Mouse (Mus musculus) c-Kit-positive CD71-positive TER-119-negative erythroid progenitor cells, embryonic 14.5 days (primary cell): ENCODE data around the gene Zfp316.

Experiments
- DNase-seq: peaks from one replicate; pipeline ENCODE4 v3.0.0-alpha.2; 2013; ENCODE audit warnings: low read depth

Gene Zfp316

DNA sequence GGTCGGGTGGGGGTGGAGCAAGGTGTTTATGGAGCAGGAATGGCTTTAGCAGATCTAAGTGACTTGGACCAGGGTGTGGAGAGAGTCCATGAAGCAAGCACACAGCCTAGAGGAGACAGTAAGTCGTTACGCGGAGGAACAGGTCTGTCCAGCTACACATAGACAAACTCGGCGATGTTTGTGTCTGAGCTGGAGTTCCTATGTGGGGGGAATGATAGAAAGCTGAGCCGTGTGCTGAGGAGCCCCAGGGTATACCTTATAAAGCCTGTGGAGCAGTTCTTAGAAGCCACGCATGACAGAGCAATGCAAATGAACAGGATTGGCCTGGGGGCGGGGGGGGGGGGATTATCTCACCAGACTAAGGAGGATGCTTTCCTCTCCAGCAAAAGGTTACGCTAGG, 9.4 kb upstream of the Zfp316 start:
- no peak for DNase-seq

DNA sequence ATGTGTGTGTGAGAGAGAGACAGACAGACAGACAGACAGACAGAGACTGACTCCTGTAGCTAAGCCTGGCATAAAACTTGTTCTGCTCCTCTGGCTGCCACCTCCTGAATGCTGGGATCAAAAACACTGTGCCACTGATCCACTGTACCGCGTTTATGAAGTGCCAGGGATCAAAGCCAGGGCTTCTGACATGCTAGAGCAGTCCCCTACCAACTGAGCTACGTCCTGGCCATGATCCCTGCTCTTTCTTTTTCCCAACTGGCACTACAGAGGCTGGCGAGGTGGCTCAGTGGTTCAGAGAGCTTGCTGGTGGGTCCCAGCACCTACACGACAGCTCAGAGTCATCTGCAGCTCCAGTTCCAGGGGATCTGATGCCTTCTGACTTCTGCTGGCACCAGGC, 5.9 kb upstream of the Zfp316 start:
- DNase-seq = no peak

- DNase-seq = no peak
Observed at GRCm38 (mm10) chr5:143272540-143273330, 2.9 kb upstream of the Zfp316 start.

GRCm38 (mm10) chr5:143272108-143272507, 2.3 kb upstream of the Zfp316 start:
- DNase-seq = no peak

GRCm38 (mm10) chr5:143271642-143272041, 1.8 kb upstream of the Zfp316 start:
- DNase-seq = no peak

DNA sequence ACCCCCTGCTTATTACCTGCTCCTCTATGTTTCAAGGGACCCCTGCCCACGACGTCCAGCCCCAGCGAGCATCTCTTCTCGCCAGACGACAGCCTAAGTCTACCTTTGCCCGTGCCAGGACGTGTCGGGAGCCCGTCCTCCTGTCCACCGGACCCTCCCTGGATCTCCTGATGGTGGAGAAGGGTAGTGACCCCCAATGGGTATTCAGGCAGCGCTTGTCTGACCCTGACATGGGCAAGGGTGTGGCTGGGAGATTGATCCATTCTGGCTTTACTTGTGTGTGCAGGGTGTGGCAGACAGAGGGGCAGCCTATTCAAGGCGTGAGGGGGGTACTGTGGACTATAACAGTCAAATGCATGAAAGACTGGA, 313 bp upstream of the Zfp316 start:
- DNase-seq = no peak

- no peak for DNase-seq
Observed at GRCm38 (mm10) chr5:143268985-143269362, 848 bp downstream of the Zfp316 start.

DNA sequence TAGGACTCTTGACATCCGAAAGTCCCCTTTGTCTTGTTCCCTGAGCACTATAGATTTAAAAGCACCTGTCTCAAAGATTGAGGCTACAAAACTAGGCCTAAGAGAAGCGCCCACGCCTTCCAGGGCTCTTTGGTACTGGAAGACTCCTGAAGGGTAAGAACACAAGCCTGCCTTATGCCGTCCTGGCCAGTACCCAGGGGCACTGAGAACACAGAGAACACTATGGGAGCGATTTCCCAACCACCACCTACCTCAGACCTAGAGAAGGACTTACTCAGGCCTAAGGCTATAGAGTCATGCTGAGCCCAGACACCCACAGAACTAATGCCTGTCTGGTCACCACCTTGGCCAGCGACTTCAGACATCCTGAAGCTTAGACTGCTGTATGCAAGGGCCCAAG, 3.0 kb downstream of the Zfp316 start:
- no peak for DNase-seq

GRCm38 (mm10) chr5:143265409-143265808, 4.4 kb downstream of the Zfp316 start:
- DNase-seq = no peak

- DNase-seq = no peak
Observed at GRCm38 (mm10) chr5:143264689-143265088, 5.1 kb downstream of the Zfp316 start.

GRCm38 (mm10) chr5:143261636-143262035, 8.2 kb downstream of the Zfp316 start:
- DNase-seq = no peak

DNA sequence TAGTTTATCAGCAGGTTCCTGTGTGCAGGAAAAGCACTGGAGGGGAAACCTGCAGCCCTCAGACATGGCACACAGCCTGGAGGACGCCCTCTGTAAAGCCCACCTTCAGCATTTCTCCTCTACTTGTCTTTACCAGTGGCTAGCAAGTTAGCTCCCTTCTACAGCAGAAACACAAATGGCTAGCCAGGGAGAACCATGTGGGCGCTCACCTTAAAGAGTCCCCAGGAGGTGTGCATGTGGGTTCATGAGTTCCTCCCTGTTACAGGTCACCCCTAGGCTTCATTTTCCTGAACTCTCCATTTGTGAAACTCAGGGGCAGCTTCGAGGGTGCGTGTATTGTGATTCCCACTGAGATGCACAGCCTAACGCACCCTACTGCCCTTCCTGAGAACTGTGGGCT, 14.0 kb downstream of the Zfp316 start:
- no peak for DNase-seq

GRCm38 (mm10) chr5:143255131-143255519, 14.7 kb downstream of the Zfp316 start:
- no peak for DNase-seq

- DNase-seq = no peak
Observed at GRCm38 (mm10) chr5:143254487-143255130, 15.2 kb downstream of the Zfp316 start.

- no peak for DNase-seq
Observed at GRCm38 (mm10) chr5:143253881-143254486, 15.8 kb downstream of the Zfp316 start.

DNA sequence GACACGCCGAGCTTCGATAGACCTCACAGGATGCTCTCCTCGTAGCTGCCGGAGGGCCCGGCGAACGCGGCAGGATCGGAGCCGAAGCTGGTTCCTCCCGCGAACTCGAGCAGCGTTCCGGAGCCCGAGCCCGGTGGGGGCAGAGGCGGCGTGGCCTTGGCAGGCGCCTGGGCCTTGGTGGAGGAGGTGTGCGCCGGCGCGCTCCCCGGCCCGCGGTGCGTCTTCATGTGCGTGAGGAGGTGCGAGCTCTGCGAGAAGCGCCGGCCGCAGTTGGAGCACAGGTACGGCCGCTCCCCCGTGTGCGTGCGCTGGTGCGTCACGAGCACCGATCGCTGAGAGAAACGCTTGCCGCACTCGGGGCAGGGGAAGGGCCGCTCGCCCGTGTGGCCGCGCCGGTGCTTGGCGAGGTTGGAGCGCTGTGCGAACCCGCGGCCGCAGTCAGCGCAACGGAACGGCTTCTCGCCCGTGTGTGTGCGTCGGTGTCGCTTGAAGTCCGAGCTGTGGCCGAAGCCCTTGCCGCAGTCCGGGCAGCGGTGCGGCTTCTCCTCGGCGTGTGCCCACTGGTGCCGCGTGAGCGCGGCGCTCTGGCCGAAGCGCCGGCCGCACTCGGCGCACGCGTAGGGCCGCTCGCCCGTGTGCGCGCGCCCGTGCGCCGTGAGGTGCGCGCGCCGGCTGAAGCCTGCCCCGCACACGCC, 16.5 kb downstream of the Zfp316 start:
- no peak for DNase-seq

DNA sequence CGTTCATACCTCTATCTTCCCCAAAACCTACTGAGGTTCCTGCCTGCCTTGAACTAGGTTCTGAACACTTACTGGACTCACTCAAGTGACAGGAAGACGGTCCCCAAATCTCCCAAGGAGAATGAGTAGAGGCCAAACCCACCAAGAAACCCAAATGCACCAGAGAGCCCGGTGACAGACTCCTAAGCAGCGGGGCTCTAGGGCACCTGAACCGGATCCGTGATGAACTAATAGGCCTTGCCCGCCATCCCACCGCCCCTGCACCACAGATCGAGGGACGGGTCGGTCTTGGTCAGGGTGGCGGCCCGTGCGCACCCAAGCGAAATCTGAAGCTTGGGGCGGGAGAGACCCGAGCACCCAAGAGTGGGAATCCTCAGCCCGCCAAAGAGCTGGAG, 17.0 kb downstream of the Zfp316 start:
- DNase-seq = no peak

- DNase-seq = no peak
Observed at GRCm38 (mm10) chr5:143252039-143252438, 17.8 kb downstream of the Zfp316 start.

GRCm38 (mm10) chr5:143244926-143245325, 24.9 kb downstream of the Zfp316 start:
- no peak for DNase-seq

DNA sequence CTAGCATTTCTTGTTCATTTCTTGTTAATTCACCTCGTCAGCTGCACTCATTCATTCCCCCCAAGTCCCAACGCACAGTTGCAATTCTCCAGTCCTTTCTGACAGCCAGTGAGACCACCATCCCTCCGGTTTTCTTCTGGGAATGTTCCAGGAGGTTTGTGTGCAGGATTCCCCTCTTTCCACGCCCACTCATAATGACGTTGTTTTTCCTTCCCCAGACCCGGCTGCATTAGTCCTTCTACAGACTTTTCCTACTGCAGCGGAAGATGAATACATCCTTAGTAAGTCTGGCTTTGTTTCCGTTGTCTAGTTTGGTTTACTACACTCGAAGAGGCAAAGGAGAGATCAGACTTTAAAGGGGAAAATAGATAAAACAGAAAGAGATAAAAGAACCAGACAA, 33.8 kb downstream of the Zfp316 start:
- DNase-seq = no peak

- peak; percentile 70 for DNase-seq
Observed at GRCm38 (mm10) chr5:143235028-143235693, 34.7 kb downstream of the Zfp316 start, which contains the start of gene Zfp12. TSS of gene Zfp12 (plus strand) at chr5:143235163.

GRCm38 (mm10) chr5:143226790-143227189, 43.0 kb downstream of the Zfp316 start, which contains the start of gene Spdye4a:
TSS of gene Spdye4a (minus strand) at chr5:143226890.
- DNase-seq = no peak
